Mouse (Mus musculus) urinary bladder, postnatal 4 days (tissue): ENCODE data around the gene Ldlrad1.
A peak's percentile ranks its signal among the peaks of the same experiment; 100 is the strongest.

Source experiments
- DNase-seq, 2 experiments: peaks; one replicate each; pipeline ENCODE4 v3.0.0; 2021 to 2022; ENCODE audit warnings: low spot score in 2 of 2

Ldlrad1 gene

DNA sequence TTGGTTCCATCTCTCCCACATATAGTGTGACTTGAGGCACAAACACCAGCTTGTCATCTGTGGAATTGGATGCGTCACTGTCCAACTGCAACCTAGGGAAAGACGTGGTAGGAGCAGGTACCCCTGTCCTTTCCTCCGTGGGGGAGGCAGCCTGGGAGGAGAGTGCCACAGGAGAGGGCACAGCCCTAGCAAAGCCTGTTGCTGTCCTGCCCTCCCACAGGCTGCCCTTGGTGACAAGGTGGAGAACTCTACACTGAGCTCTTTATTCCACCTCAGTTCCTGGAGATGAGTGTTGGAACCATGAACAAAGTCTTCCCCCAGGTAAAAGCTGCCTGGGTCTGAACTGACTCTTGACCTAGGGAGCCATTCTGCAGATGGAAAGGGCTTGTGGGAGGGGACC lies at the start of gene Ldlrad1:
Ldlrad1 (plus strand) TSS at position 301 of the 400 bp plus-strand sequence.
- no peak for DNase-seq

DNA sequence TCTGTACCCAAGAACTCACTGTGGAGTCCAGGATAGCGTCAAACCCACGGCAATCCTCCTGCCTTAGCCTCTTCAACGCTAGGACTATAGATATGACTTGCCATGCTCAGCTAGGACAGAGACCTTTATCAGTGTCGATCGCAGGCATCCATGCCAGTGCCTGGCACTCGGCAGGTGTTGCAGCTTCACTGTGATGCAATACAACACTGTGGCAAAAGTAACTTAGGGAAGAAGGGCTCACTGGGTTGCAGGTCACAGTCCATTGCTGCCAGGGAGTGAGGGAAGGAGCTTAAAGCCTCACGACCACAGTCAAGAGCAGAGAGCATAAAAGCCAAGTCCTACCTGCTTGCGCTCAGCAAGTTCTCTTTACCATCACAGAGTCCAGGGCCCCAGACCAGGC lies 48.8 kb upstream of the Ldlrad1 start:
- no peak for DNase-seq

- DNase-seq = no peak
Measured at GRCm38 (mm10) chr4:107163341-107163740, 45.6 kb upstream of the Ldlrad1 start.

GRCm38 (mm10) chr4:107163756-107164587 lies 45.0 kb upstream of the Ldlrad1 start:
- DNase-seq = peak in 1 of 2 experiments; percentile 45

DNA sequence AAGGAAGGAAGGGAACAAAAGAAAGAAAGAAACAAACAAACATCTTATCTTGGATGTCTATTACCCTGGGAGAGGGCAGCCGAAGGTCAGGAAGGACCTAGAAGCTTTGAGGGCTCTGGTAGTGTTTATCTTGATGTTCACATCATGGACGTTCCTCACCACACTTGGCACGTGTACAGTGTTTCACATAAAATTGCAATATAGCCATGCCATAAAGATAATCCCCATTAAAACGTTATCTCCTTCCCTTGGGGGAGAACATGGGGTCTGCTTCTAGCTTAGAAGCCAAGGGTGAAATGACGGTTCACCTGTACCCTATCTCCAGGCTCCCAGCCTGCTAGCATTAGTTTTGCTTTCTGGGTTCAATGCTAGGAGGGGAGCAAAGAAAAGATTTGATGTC lies 42.3 kb upstream of the Ldlrad1 start:
- no peak for DNase-seq

- DNase-seq = no peak
Measured at GRCm38 (mm10) chr4:107167798-107168197, 41.2 kb upstream of the Ldlrad1 start.

DNA sequence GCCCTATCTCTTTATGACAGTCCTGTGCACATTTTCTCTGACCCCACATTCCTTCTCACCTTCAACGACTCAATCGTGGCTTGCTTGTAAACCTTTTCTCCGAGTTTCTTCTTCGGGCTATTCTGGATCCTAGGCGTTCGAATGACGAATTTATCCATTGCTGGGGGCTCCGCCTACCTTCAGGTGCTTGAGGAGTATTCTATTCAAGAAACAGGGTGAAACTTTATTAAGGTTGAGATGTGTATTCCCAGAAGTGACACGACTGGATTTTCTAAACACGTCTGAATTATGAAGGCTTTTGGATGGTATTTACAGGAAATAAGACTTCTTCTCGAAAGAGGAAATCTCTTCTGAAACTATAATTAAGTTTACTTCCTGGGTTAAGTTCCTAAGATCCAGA lies 31.5 kb upstream of the Ldlrad1 start:
- DNase-seq = no peak

GRCm38 (mm10) chr4:107178182-107178829 lies 30.7 kb upstream of the Ldlrad1 start, which contains the start of gene Tmem59:
Tmem59 (plus strand) TSS chr4:107178399.
- peak; percentile 98 to 99 for DNase-seq

GRCm38 (mm10) chr4:107178830-107179490 lies 30.0 kb upstream of the Ldlrad1 start, which contains the start of gene Tceanc2:
Tceanc2 (minus strand) TSS chr4:107179116.
- DNase-seq = peak; percentile 45 to 66

- no peak for DNase-seq
Measured at GRCm38 (mm10) chr4:107179561-107179960, 29.4 kb upstream of the Ldlrad1 start.

- no peak for DNase-seq
Measured at GRCm38 (mm10) chr4:107180746-107181145, 28.2 kb upstream of the Ldlrad1 start.

- no peak for DNase-seq
Measured at GRCm38 (mm10) chr4:107181866-107182265, 27.1 kb upstream of the Ldlrad1 start.

- DNase-seq = no peak
Measured at GRCm38 (mm10) chr4:107182796-107183195, 26.2 kb upstream of the Ldlrad1 start.

GRCm38 (mm10) chr4:107183203-107183602 lies 25.8 kb upstream of the Ldlrad1 start:
- no peak for DNase-seq

DNA sequence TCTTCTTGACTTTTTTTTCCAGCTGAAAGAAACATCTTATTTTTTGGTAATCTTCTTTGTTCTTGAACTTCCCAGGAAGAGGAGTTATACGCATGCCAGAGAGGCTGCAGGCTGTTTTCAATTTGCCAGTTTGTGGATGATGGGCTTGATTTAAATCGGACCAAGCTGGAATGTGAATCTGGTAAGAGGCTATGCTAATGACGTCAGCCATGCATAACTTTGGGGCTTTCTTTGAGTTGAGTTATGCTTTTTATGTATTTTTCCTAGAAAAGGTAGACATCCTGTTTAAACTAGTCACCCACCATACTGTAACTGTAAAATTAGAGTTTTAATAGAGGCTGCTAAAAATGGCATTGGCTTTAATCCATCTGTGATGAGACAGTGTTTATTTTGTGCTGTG lies 23.3 kb upstream of the Ldlrad1 start:
- no peak for DNase-seq

DNA sequence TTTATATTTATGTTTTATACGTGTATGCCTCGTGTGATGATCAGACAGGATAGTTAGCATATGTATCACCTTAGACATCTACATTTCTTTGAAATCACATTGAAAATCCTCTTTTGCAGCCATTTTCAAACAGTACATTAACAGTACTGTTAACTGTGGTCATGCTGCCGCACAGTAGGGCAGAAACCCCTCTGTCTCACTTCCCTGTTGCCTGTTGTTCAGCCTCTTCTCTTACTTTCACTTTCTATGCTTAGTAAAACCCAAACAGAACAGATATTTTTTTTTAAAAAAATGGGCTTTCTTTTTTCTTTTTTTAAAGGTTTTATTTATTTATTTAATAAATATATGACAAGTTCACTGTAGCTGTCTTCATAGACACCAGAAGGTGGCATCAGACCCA lies 15.1 kb upstream of the Ldlrad1 start:
- DNase-seq = no peak

GRCm38 (mm10) chr4:107196454-107196853 lies 12.5 kb upstream of the Ldlrad1 start:
- no peak for DNase-seq

DNA sequence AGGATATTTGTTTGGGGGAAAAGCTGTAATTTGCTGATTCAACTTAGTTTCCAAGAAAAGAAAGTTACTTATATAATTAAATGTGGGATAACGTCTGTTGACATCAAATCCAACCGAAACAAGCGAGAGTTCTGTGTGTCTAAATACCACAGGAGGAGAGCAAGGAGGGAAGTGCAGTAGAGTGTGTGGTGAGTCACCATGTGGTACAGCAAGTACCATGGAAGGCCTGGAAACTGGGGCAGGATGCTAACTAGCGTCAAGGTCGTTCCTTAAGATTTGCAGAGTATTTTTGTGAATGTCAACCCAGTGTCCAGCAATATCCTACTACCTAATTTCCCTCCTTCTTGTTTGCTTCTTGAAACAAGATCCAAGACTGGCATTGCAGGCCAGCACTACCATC lies 10.9 kb upstream of the Ldlrad1 start:
- no peak for DNase-seq

DNA sequence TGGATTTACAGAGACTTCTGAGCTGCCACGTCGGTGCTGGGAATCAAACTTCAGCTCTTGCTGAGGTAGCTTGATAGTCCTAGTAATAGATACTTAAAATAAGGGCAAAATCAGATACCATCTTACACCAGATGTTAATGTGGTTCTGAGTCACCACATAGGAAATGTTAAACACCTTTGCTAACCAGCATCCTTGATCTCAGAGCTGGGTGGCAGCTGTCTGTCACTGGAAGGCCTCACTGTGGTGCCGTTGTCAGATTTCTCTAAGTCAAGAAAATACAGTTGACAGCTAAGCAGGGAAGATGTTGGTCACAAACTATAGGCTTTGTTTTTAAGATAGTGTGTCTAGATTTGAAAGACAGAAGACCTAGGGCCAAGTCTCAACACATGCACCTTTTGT lies 7.2 kb upstream of the Ldlrad1 start:
- no peak for DNase-seq

DNA sequence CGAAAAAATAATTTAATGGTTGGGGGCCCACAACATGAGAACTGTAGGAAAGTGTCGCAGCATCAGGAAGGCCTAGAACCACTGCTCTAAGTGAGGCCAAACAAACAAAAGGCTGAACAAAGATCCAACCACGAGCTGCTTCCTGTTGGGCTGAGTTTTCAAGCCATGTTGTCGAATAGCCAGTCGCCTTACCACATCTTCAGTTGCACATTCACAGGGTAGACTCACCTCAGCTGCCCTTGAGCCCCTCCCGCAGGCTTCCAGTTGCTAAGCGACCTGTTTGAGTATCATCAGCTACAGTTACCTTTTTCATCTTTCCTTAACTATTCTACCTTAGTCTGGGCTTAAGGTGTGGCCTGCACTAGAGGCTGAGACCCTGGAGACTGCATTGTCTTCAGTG lies 6.0 kb upstream of the Ldlrad1 start:
- no peak for DNase-seq

DNA sequence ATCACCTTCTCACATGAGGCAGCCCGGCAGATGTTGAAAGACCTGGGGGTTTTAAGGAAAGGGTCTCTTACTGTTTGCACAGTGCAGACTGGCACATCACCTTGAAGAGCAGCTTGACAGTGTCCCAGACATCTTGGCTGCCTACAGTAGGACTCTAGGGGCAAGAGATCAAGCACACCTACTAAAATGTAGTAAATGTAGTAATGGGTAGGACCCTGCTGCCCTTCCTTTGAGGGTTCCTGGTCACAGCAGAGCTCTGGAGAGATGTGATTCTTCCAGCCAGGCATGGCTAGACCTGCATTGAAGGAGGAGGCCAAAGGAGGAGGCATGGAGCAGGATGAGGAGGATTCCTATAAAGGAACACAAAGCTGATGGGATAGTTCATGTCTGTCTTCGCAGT lies 2.0 kb upstream of the Ldlrad1 start:
- no peak for DNase-seq

GRCm38 (mm10) chr4:107210483-107211097 lies 1.6 kb downstream of the Ldlrad1 start:
- DNase-seq = no peak
